8 mouse cellular contexts compared by ENCODE assay signal in genomic region chr19:59342964-59343363, GRCm38 (mm10). TPM values are rescaled to one million over a fixed set of nuclear protein-coding genes. Genes with fewer than 3 reads are reported as not detected.
DNase-seq lines count a peak whose midpoint lies in the region; ATAC-seq and TF ChIP-seq lines count a peak whose summit lies in the region.

No protein-coding gene starts in this region.

- peak overlapping the region; percentile 14 for H3K4me3 ChIP-seq in cerebellum, adult 2 months (replicated peaks; ENCODE audit: insufficient read depth, low read depth, low read length)
- peak overlapping the region; percentile 69; the same call in 1 of the 2 replicates for H3K4me3 ChIP-seq in testis, adult 2 months (ENCODE audit: control insufficient read depth, low read depth, low read length)
- peak overlapping the region; percentile 99 for H3K4me3 ChIP-seq in liver, embryonic 16.5 days (ENCODE audit: low read depth, low read length)

- no peaks in the 10 kb centered on the region; the same call in 1 of the 2 replicates for H3K4me1 ChIP-seq in cerebellum, adult 2 months (ENCODE audit: control insufficient read depth, insufficient read depth, low read length)
- H3K4me1 ChIP-seq in testis, adult 2 months (ENCODE audit: control insufficient read depth, insufficient read depth, low read length) = peaks cover 9% of the 10 kb centered on the region
- peaks cover 18% of the 10 kb centered on the region for H3K4me1 ChIP-seq in liver, embryonic 16.5 days (ENCODE audit: control insufficient read depth, low read depth, low read length)

- ATAC-seq in liver, embryonic 16.5 days (ENCODE audit: low read depth) = no peak

- H3K9me3 ChIP-seq in liver, embryonic 16.5 days (replicated peaks; ENCODE audit: control insufficient read depth, low read length) = no peaks in the 10 kb centered on the region; the same call in 1 of the 2 replicates

- 56% methylated on average over 2 of the region's 2 CpGs for WGBS in cerebellum, adult 2 months
- 28% methylated on average over 2 of the region's 2 CpGs for WGBS in liver, embryonic 16.5 days (ENCODE audit: insufficient replicate concordance)

- H3K36me3 ChIP-seq in testis, adult 2 months (ENCODE audit: control insufficient read depth, insufficient read depth, low read length) = no peaks in the 10 kb centered on the region
- no peaks in the 10 kb centered on the region for H3K36me3 ChIP-seq in liver, embryonic 16.5 days (ENCODE audit: control insufficient read depth, insufficient read depth)

- no peak overlapping the region for H3K27ac ChIP-seq in cerebellum, adult 2 months (ENCODE audit: insufficient read depth, low read length)
- H3K27ac ChIP-seq in testis, adult 2 months (ENCODE audit: control insufficient read depth, insufficient read depth, low read depth, low read length) = no peak overlapping the region
- H3K27ac ChIP-seq in liver, embryonic 16.5 days (ENCODE audit: low read length) = no peak overlapping the region; the same call in 1 of the 2 replicates

- DNase-seq in cerebellum, adult 2 months = no peak
- no peak for DNase-seq in cerebellum, postnatal 25 days
- no peak for DNase-seq in testis, postnatal 14 days (ENCODE audit: low spot score)
- no peak for DNase-seq in embryo, embryonic 9.5 days (ENCODE audit: extremely low spot score)
- DNase-seq in left cerebral cortex, postnatal 4 days = no peak
- no peak for DNase-seq in layer of hippocampus, adult 9-10 months (ENCODE audit: low spot score)

- no peak for TF ChIP-seq POLR2A in cerebellum, adult 2 months (IDR thresholded peaks at IDR 0.05; ENCODE audit: borderline replicate concordance, insufficient read depth, low read length)
- TF ChIP-seq POLR2A in testis, adult 2 months (IDR thresholded peaks at IDR 0.05; ENCODE audit: control insufficient read depth, low read depth, low read length) = no peak

- peak overlapping the region; percentile 61 for H3K9ac ChIP-seq in liver, embryonic 16.5 days (ENCODE audit: low read depth, low read length)

- H3K4me2 ChIP-seq in liver, embryonic 16.5 days (ENCODE audit: low read depth, low read length) = peak overlapping the region; percentile 84

- H3K27me3 ChIP-seq in cerebellum, adult 2 months (ENCODE audit: control insufficient read depth, insufficient read depth, low read length) = no peaks in the 10 kb centered on the region
- no peaks in the 10 kb centered on the region for H3K27me3 ChIP-seq in testis, adult 2 months (ENCODE audit: control insufficient read depth, insufficient read depth, low read length)
- H3K27me3 ChIP-seq in liver, embryonic 16.5 days (ENCODE audit: control insufficient read depth, insufficient read depth, low read depth, low read length) = no peaks in the 10 kb centered on the region

- intact Hi-C loops in left cerebral cortex, postnatal 4 days (cut with DNase I) = no loop called here

- TF ChIP-seq CTCF in cerebellum, adult 2 months (IDR thresholded peaks at IDR 0.05; ENCODE audit: borderline replicate concordance, insufficient read depth, low read depth, low read length) = no peak
- TF ChIP-seq CTCF in testis, adult 2 months (IDR thresholded peaks at IDR 0.05; ENCODE audit: control insufficient read depth, insufficient read depth, insufficient replicate concordance, low read depth, low read length) = no peak

RNA-seq across cellular contexts. Expression of gene Pdzd8, which starts 2.6 kb away (rescaled TPM):
- 20.7 and 21.0 TPM in 2 replicates for polyA plus RNA-seq in cerebellum, adult 2 months (2012; rRNA removed)
- 41.8 and 43.4 TPM in 2 replicates for polyA plus RNA-seq in testis, adult 2 months (2012; rRNA removed)
- polyA plus RNA-seq in liver, embryonic 16.5 days (2015; fragmentation: Nextera tagmentation; extraction: Ambion mirVana) = 3.1 and 3.3 TPM in 2 replicates
- total RNA-seq in left cerebral cortex, postnatal 4 days (2021) = 10 to 100 TPM; 49.5 to 49.6 TPM

RNA-seq across cellular contexts. Expression of gene Rps12-ps3, which starts 20.9 kb away (rescaled TPM):
- polyA plus RNA-seq in cerebellum, adult 2 months (2012; rRNA removed) = 71.7 and 84.0 TPM in 2 replicates
- 708 and 907 TPM in 2 replicates for polyA plus RNA-seq in testis, adult 2 months (2012; rRNA removed)
- 14.1 and 14.7 TPM in 2 replicates for polyA plus RNA-seq in liver, embryonic 16.5 days (2015; fragmentation: Nextera tagmentation; extraction: Ambion mirVana)
- 100 to 1,000 TPM; 506 to 561 TPM for total RNA-seq in left cerebral cortex, postnatal 4 days (2021)

Comparison
In these comparisons a context has a peak if more than half of its experiments do, and no peak if none do; other contexts are left out.
1. H3K4me3 ChIP-seq: peak in every context shown above with its lines; median percentile 99 in liver, embryonic 16.5 days; 69 in testis, adult 2 months; 14 in cerebellum, adult 2 months.